Mouse (Mus musculus) MEL (cell line): ENCODE results near the gene Gfpt1.

ENCODE experiments used
- CTCF ChIP-seq, 3 experiments: IDR thresholded peaks in 2 of 3; conservative IDR thresholded peaks in 1 of 3; 2 replicates each; pipeline ENCODE4 v1.5.1; 2011 to 2012; ENCODE audit warnings: low read length in 3 of 3, low read depth in 2 of 3, mild to moderate bottlenecking in 2 of 3, improper control_type of control experiment in 1 of 3, inconsistent platforms in 1 of 3, mixed read lengths in 1 of 3, moderate library complexity in 1 of 3; ENCODE audit not compliant: control insufficient read depth in 1 of 3, insufficient read depth in 1 of 3, poor library complexity in 1 of 3, severe bottlenecking in 1 of 3
- E2F4 ChIP-seq: IDR thresholded peaks from 2 replicates; pipeline ENCODE4 v1.6.1; 2011; ENCODE audit warnings: low read depth, low read length, improper control_type of control experiment, borderline replicate concordance
- GATA1 ChIP-seq: IDR thresholded peaks from 2 replicates; pipeline ENCODE4 v1.6.1; 2011; ENCODE audit warnings: low read depth, low read length, improper control_type of control experiment
- NELFE ChIP-seq: IDR thresholded peaks from 2 replicates; pipeline ENCODE4 v1.6.1; 2011; ENCODE audit warnings: low read depth, low read length, improper control_type of control experiment

- TF ChIP-seq CTCF (IDR thresholded peaks at IDR 0.05 in 2 of 3, conservative IDR thresholded peaks at IDR 0.05 in 1 of 3; ENCODE audit: control insufficient read depth in 1 of 3, insufficient read depth in 1 of 3, low read depth in 2 of 3, low read length in 3 of 3, poor library complexity in 1 of 3, severe bottlenecking in 1 of 3) (no peak), E2F4 (no peak), GATA1 (no peak), NELFE (no peak)
These were observed 68.8 kb downstream of the Gfpt1 start for GRCm38 (mm10) chr6:87111493-87111892.
